Mouse (Mus musculus): ENCODE measurements around the gene Adamts17.

The Adamts17 gene

DNA sequence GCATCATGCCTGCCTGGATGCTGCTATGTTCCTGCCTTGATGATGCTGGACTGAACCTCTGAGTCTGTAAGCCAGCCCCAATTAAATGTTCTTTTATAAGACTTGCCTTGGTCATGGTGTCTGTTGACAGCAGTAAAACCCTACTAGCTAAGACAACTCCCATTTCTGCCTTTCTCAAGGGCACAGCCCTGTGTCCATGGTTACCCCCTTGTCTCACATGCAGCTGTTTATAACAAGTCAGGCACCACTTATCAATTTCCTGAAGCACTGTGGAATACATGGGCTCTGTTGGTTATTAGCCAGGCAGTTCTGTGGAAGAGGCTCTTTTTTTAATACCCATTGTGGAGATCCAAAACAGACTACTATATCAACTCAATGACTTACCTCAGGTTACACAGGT lies 193.1 kb downstream of the Adamts17 start:
- no peak for DNase-seq (ENCODE audit: low spot score in 2 of 2)

DNA sequence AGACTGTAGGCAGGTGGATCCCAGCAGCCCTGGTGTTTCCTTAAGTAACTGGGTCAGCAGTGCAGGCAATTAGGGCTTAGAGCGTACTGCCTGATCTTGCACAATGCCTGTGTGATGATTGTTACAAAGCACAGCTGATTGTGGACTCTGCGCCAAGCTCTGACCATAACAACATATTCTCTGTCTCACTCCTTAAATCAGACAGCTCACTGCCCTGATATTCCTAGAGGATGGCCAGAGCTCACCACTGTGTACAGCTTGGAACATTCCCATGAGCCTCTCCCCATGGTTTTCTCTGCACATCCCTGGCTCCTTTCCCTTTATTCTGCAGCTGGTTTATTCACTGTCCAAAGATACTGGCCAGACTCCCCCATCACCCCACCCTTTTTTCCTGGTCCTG lies 194.8 kb downstream of the Adamts17 start:
- DNase-seq (ENCODE audit: low spot score in 2 of 2), result no peak

DNA sequence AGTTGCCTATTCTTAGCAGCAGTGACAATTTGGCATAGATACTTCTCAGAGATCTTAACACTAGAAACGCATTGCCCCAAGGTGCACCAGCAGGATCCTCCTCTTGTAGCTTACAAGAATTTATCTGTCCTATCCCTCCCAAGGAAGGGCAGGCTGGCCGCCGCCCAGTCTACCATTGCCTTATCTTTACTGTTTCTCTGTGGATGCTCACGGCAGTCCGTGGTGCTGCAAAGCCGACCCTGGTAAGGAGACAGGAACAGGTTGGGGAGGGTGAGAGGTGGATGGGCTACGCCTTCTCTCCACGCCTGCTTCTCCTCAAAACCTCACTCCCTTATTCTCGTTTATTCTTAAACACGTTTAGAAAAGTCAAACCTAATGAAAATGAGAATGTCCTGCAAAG lies 195.7 kb downstream of the Adamts17 start:
- no peak for DNase-seq (ENCODE audit: low spot score in 2 of 2)

DNA sequence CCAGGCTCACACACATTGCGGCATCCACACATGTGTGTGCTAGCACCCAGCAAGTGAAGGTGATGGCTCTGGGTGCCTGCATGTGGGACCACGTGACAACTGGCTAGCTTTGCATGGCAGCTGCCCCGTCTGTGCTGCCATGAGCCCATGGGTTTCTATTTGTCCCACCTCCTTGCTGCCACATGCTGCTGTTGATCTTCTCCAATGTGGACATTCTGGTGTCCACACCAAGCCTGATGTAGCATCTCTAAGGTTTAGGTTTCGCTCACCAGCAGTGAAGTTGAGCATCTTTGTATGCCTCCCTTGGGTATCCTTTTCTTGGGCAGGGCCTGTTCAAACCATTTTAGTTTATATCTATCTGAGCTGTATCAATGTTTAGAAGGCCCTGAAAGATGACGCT lies 196.1 kb downstream of the Adamts17 start:
- DNase-seq (ENCODE audit: low spot score in 2 of 2), result no peak

DNA sequence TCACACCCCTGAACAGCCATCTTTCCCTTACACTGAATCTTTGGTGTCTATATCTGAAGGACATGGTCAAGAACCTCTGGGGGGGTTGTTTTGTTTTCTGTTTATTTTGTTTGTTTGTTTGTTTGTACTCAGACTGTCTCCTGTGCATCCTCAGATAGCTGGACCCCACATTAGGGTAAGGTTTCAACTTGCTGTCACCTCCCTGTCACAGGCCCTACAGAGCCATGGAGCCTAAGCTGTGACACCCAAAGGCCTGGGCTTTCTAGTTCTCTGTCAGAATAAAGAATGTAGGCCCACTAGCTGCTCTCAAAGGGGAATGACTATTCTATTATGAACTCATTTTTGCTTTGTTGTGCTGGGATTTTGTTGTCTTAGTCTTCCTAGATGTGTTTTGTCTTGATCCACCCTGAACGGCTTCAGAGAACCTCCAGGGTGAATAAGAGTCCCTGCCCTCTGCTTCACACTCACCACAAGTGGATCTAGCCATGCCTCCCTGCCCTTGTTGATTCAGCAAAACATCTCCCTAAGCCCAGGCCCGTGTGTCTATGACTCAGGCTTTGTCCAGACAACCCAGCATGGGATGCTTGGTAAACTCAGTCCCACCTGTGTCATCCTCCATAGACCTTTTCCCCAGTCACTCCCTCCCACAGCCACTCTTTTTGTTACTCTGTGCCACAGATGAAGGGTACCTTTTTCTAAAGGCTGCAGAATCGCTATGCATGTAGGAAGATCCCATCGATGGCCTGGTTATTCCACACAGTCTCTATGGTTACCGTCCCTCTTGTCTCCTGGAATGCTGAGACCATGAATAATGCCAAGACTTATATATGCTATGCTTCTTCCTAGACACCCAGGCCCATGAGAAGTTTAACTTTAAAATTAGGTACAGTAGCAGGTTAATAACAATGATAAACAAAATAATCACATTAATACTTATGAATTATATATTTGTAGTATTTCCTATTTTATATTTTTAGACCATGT lies 197.3 kb downstream of the Adamts17 start:
- DNase-seq (ENCODE audit: low spot score in 2 of 2), result no peak

DNA sequence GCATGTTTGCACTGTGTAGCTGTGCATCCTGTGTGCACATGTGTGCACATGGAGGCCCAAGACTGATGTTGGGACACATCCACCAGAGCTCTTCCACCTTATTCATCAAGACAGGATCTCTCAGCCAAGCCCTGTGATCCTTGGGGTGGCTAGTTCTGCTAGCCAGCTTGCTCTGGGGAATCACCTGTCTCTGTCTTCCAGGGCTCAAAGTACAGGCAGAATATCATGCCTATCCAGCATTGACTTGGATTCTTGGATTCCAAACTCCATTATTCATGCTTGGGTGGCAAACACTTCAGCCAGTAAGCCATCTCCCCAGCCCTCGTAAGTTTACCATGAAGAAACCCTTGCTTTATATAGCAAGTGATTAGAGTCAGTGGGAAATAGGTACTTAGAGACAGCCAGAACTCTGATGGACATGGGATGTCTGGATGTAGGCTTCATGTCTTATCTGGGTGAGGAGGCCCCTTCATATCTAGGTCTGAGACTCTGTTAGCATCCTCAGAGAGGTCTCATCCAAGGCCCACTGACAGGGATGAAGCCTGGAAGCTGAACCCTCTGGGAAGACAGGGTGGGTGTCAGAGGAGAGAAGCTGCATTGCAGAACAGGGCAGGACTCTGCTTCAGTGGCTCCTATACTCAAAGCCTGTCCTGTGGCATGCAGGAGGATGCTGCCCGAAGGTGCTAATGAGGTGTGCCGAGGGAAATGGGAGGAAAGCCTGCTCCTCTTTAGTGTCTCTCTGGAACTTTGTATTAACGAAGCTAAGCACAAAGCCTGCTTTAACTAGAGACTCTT lies 198.4 kb downstream of the Adamts17 start:
- DNase-seq (ENCODE audit: low spot score in 2 of 2), result no peak

DNA sequence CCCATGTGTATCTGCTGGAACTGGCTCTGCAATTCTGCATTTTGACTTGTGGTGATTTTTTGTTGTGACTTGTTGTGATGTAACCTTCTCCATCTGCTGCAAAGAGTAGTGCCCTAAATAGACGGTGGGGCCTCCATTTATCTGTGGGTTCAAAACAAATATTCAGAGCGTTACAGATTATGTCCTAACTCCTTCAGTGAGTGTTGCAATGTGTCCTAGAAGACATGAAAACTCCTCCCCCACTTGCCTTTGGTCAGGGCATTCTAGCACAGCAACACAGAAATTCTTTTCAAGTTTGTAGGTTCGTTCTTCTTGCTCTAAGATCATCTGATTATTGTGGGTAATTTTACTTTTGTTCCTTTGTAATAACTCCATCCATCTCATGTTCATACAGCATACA lies 199.6 kb downstream of the Adamts17 start:
- no peak for DNase-seq (ENCODE audit: low spot score in 2 of 2)

DNA sequence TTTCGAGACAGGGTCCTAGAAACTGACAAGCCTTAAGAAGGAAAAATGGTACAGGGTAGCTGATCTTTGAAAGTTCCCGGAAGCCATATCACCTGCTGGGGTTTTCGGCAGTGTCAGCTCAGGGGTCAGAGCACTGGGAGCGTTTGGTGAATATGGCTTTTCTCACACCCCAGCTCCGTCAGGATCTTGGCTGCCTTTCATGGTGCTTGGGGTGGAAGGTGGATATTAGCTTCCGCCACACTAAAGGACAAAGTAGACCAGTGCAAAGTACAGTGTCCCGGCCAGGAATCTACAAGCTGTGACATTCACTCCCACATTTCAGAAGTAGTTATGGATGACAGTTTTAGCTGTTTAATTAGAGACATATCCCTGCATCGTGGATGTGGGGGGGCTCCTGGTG lies 200.3 kb downstream of the Adamts17 start:
- DNase-seq (ENCODE audit: low spot score in 2 of 2), result no peak

DNA sequence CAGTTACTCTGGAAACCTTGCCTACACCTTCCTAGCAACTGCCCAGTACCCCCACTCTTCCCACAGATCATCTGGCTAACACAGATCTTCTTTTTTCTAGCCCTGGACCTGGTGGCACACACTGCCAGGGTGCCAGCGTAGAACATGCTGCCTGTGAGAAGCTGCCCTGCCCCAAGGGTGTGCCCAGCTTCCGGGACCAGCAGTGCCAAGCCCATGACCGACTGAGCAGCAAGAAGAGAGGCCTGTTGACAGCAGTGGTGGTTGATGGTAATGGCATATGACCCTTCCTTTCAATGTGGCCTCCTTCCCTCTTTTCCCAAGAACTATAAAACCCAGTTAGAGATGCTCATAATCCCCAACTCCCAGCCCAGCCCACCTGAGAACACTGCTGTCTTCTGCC lies 202.2 kb downstream of the Adamts17 start:
- DNase-seq (ENCODE audit: low spot score in 2 of 2), result no peak

DNA sequence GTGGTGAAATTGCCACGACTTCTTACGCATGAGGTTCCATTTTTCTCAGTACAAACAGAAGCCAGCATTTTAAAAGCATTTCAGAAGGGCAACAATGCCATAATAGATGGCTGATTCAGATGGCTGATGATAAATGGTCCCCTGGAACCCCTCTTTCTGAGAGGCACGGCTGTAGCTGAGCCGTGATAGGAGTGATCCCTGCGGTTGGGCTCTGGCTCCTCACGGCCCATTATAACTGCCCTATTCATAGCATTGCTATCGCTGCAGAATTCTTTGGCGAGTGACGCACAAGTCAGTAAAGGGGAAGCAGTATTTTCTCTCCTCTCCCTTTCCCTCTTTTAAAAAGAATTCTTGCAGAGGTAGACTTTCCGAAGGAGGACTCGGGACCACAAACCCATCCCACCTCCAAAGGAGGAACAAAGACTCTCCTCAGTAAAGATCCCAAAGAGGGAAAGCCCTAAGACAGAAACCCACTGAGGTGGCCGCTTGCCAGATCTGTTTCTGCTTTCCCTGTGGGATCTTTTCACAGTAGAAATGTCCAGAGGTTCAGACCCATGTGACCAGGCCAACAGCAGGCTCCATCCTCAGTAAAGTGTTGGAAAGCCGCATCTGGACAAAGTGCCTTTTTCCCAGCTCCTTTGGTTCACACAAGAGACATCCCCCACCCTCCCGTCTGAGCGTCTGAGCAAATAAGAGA lies 204.7 kb downstream of the Adamts17 start:
- DNase-seq (ENCODE audit: low spot score in 2 of 2), result no peak

DNA sequence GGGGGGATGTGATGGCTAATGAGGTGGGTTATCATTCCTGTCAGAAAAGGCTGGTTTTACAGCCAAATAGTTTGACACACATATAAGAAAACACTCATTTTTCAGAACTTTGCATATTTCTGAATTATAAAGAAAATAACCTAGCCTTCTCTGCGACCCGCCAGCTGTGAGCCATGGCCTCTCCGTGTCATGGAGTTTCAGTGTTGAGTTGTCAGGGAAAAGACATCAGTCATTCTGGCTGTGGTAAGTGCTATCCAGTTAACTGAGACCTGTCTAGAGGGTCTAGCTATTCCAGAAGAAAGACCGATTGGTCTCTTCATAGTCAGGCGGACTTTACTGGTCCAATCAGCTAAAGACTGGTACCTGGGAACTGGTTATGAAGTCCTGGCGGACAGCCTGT lies 205.7 kb downstream of the Adamts17 start:
- no peak for DNase-seq (ENCODE audit: low spot score in 2 of 2)

DNA sequence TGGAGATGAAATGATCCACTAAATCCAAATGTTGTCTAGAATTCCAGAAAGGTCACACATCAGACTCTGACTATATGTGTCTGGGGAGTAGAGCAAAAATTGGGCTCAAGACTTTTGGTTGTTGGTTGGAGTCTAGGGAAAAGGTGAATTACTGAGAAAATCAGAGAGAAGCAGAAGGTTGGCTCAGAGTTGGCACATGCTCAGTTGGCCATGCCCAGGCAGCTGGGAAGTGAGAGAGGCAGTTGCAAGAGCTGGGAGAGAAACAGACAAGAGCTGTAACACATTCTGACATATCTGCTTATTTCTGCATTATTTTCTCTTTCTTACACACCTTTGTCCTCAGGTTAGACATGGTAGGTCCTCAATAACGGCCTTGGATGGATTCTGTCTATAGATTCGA lies 209.7 kb downstream of the Adamts17 start:
- DNase-seq (ENCODE audit: low spot score in 2 of 2), result no peak

DNA sequence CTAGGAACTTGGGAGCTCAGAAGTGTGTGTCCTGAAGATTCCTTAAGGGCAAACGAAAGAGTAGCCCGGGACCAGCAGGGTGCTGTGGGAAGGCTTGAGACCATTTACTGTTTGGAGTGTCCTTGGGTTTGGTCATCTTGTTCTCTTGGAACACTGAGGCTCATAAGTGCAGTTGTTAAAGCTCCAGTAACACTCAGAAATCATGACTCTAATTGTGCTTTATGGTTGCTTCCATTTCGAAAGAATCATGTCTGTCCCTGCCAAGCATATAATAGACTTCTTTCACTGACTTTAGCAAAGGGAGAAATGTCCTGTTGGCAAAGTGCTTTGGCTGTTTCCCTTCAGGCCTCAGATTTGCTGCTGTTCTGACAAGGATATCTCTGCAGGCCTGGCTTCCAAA lies 210.9 kb downstream of the Adamts17 start:
- no peak for DNase-seq (ENCODE audit: low spot score in 2 of 2)

DNA sequence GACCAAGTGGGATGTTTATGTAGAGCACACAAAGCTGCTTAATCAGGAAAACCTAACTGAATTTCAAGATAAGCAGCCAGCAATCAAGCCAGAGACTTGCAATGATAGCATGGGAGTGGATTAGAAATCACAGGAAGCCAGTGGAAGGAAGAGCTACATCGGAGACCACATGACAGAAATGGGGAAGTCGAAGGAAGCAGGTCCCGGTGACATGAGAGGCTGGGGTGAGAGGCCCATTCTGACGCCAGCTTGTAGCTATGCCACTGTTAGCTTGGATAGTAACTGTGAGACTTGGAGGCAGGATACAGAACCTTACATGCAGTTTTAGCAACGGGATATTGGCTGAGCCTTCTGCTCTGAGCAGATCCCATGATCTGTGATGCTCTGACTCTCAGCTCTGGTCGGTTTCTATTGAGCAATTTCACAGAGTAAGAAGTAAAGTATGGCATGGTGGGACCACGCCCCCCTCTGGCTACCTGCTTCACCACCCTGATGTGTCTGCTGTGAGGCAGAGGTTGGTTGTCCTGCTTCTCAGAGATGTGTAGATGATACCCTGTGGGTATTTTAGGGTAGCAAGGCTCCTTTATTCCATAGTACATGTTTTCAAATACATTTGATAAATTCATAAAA lies 211.7 kb downstream of the Adamts17 start:
- no peak for DNase-seq (ENCODE audit: low spot score in 2 of 2)

DNA sequence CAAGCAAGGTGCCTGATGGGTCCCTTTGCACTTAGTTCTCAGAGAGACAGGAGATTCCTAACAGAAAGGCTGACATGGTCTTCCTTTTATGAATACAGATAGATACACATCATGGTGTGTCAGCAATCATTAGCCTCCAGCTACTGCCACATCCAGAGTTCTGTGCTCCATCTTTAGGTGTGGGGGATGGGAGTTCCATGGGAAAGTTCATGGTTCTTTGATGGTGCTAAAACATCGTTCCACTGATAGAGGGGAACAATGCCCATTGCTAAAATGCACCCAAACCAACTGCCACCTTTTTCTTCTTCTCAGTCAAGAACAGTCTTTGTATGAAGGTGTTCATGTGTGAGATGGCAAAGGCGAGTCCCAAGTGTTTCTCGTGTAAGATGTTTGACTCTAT lies 215.3 kb downstream of the Adamts17 start:
- DNase-seq (ENCODE audit: low spot score in 2 of 2), result no peak

DNA sequence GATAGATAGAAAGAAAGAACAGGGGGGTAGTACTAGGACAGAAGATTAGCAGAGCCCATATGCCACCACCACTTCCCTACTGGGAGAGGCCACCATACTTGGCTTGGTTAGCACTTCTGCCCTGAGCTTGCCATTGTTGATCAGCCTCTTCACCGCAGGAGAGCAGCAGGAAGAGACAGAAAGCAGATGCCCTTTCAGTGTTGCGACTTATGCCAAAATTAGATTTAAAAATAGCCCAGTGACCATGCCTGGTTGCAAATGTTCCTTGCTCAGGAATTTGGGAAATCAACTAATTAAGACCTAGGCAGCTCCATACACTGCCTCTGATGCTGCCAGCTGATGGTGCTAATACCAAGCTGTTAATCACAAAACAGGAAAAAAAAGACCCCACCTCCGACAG lies 216.0 kb downstream of the Adamts17 start:
- DNase-seq (ENCODE audit: low spot score in 2 of 2), result no peak

DNA sequence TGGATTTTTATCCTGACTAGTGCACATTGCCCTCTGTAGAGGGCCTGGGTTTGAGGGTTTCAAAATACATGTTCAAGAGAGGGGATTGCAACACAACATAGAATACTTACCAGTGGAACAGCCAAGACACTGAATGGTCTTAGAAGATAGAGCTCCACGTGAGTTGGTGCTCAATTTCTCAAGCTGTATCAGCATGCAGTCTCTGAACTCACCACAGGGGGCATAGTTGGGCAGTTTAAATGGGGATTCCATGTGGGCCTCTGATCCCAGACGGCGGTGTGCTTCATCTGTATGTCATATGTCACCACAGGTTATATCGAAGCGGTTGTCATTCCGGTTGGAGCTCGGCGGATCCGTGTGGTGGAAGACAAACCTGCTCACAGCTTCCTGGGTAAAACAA lies 222.2 kb downstream of the Adamts17 start:
- DNase-seq (ENCODE audit: low spot score in 2 of 2), result no peak

DNA sequence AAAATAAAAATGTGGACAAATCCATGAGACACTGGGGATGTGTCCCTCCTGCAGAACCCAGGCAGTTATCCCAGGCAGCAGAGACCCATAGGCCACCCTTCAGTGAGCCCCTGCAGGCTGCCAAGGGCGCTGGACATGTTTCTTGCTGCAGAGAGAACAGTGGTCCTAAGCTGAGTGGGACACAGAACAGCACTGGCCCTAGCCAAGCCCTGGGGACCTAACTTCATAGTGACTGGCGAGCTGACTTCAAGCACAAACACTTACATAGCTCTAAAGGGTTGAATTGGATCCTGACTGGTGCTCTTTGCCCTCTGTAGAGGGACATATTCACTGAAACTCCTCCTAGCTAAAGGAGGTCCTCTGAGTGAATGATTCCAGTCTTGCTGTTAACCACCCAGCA lies 223.0 kb downstream of the Adamts17 start:
- DNase-seq (ENCODE audit: low spot score in 2 of 2), result no peak

DNA sequence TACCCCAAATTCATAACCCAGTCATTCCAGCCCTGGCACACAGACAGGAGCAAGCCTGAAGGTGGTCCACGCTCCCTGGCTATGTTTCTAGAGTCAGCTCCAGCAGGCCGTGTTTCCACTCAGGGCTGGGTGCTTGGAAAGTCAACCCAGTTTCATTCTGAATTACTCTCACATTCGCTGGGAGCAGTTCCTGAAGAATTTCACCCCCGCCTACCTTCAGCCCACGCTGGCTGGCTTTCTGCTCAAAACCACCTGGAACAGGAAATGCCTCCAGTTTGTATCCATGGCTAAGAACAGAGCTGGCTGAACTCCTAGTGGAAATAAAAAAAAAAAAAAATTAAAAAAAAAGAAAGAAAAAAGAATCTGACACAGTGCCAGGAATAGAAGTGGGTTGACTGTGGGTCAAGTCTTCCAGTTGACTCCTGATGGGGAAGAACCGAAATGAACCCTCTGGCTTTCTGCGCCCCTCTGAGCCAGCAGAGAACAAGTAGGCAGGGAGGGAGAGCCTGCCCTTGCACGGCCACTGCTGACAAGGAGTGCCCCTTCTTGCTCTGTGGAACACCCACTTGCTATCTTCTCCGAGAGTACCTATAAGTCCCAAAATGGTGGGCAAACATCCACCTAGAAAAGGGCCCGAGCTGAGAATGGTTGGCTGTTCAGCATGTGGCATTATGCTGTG lies 225.2 kb downstream of the Adamts17 start:
- no peak for DNase-seq (ENCODE audit: low spot score in 2 of 2)

DNA sequence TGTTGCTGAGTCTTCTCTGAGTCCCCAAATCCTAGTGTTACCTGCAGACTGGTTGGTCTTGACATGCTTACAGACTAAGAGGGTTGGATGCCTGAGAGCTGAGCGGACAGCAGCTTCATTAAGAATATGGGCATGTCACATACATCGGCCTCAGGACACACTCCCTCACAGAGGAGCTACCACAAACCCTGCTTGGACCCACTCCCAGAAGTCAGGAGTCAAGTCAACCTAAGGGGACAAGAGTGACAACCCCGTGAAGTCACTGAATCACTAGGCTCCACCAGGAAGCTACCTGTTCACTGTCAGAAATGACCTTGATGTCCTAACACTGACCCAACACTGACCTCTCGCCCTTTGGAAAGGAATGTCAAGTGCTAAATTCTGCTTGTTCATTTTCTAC lies 226.1 kb downstream of the Adamts17 start:
- no peak for DNase-seq (ENCODE audit: low spot score in 2 of 2)

DNA sequence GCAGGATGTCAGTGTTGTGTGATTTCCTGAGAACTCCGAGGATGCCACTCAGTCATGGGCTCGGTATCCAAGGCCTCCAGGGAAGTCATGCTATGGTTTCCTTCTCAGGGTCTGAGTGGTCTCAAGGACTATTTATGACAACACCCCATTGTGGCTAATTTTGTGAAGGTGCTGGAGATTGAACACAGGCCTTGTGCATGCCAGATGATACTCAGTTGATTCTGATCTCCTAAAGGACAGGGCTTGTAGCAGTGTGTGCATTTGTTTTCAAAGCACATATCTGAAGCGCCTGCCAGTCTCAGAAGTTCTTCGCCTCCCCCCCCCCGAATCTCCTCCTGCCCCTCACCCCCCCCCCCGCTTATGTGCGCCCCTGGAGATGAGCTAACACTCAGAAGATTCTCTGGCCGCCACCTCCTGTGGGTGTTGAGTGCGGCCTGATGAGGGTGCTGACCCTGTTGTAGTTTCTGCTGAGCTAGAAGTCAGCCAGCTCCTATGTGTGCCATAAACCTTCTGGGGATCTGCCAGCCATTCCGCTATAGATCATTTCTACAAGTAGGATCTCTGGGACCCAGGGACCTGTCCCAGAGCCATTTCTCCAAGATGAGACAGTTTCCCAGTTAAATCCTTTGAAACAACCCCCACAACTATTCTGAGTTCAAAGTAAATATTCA lies 232.6 kb downstream of the Adamts17 start:
- no peak for DNase-seq (ENCODE audit: low spot score in 2 of 2)
